Mouse (Mus musculus): ENCODE measurements around the gene Cct4. TPM values are rescaled to one million over a fixed set of nuclear protein-coding genes. Genes with fewer than 3 reads are reported as not detected.

Gene Cct4
- total and polyA plus RNA-seq, 3 experiments = 482 to 874 (median 569) TPM

DNA sequence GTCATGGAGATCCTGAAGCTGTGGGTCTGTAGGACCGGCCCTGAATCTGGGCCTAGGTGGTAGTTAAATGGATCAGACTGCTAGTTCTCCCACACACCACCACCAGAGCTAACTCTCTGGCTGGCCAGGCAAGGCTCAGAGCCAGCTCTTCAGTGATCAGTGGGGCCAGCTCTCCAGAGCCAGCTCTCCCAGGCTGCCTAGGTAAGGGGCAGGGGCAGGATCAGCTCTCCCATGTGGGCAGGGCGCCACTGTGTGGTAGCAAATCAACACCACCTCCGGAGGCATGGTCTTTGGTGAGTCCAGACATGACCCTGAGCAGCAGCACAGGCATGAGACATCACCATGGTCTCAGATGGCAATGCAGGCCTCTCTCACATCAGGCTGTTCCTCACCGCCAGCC is 33.5 kb upstream of the Cct4 start:
- Histone ChIP-seq H3K4me2 (ENCODE audit: insufficient read depth, low read depth, poor library complexity, severe bottlenecking) (no peak overlapping the region), H3K27ac (ENCODE audit: insufficient read depth, low read depth) (no peak overlapping the region), H3K4me3 (replicated peaks in 1 of 3; ENCODE audit: low read depth in 2 of 3, low read length in 2 of 3, poor library complexity in 1 of 3) (no peak overlapping the region), H3K4me1 (ENCODE audit: control insufficient read depth in 1 of 2, insufficient read depth in 2 of 2) (peaks cover 12 to 46% of the 10 kb centered on the region in 2 experiments; a peak in 3 of 4 replicates), H3K79me2 (replicated peaks; ENCODE audit: control insufficient read depth, extremely low read depth, insufficient read depth, poor library complexity, severe bottlenecking) (peaks cover 2% of the 10 kb centered on the region; the same call in 1 of the 2 replicates), H3K9me3 (replicated peaks; ENCODE audit: low read length) (no peaks in the 10 kb centered on the region), H3K9ac (ENCODE audit: insufficient read depth, low read depth) (no peak overlapping the region), H3K27me3 (replicated peaks) (no peaks in the 10 kb centered on the region), H3K36me3 (replicated peaks in 1 of 2; ENCODE audit: control insufficient read depth in 1 of 2, insufficient read depth in 1 of 2, low read length in 1 of 2) (peaks cover 0 to 30% of the 10 kb centered on the region in 2 experiments)
- dilution Hi-C loops (cut with MboI; ENCODE audit: extremely low pct_ligation_motif_present, extremely low pct_unique_long_range_greater_than_20kb, low sequenced_read_pairs) = no loop called here
- TF ChIP-seq KAT2A (IDR thresholded peaks at IDR 0.05; ENCODE audit: insufficient replicate concordance, low read length) = no peak
- no peak for TF ChIP-seq JUND (conservative IDR thresholded peaks at IDR 0.05; ENCODE audit: low read depth, low read length)
- no peak for TF ChIP-seq E2F4 (IDR thresholded peaks at IDR 0.05; ENCODE audit: insufficient replicate concordance, low read depth, low read length)
- peak; percentile 43 to 97 for TF ChIP-seq CTCF (conservative IDR thresholded peaks at IDR 0.05 in 1 of 2, IDR thresholded peaks at IDR 0.05 in 1 of 2; ENCODE audit: low read depth in 2 of 2, low read length in 2 of 2)
- no peak; the same call in 1 of the 2 replicates for TF ChIP-seq MEF2A (IDR thresholded peaks at IDR 0.05; ENCODE audit: borderline replicate concordance, low read depth, low read length)
- no peak for TF ChIP-seq HCFC1 (IDR thresholded peaks at IDR 0.05; ENCODE audit: low read depth, low read length)
- no peak for TF ChIP-seq PAX5 (IDR thresholded peaks at IDR 0.05; ENCODE audit: low read length)
- TF ChIP-seq GABPA (IDR thresholded peaks at IDR 0.05; ENCODE audit: insufficient replicate concordance, low read depth, low read length) = no peak
- TF ChIP-seq UBTF (IDR thresholded peaks at IDR 0.05; ENCODE audit: low read depth, low read length) = no peak
- no peak for TF ChIP-seq ELF1 (IDR thresholded peaks at IDR 0.05; ENCODE audit: low read depth, low read length)
- no peak for TF ChIP-seq CHD2 (IDR thresholded peaks at IDR 0.05; ENCODE audit: low read length)
- no peak; the same call in 1 of the 2 replicates for TF ChIP-seq SIN3A (IDR thresholded peaks at IDR 0.05; ENCODE audit: low read length)
- TF ChIP-seq ZMIZ1 (IDR thresholded peaks at IDR 0.05; ENCODE audit: low read depth, low read length) = no peak
- no peak for TF ChIP-seq USF1 (IDR thresholded peaks at IDR 0.05; ENCODE audit: low read depth, low read length)
- TF ChIP-seq MAX (IDR thresholded peaks at IDR 0.05; ENCODE audit: low read length) = no peak
- TF ChIP-seq RAD21 (IDR thresholded peaks at IDR 0.05; ENCODE audit: low read depth, low read length) = no peak; the same call in none of the 2 replicates
- TF ChIP-seq CHD1 (IDR thresholded peaks at IDR 0.05; ENCODE audit: low read depth, low read length) = no peak
- TF ChIP-seq JUN (IDR thresholded peaks at IDR 0.05; ENCODE audit: insufficient read depth, low read depth, low read length) = no peak
- TF ChIP-seq ZNF384 (IDR thresholded peaks at IDR 0.05; ENCODE audit: low read depth, low read length) = no peak; the same call in 1 of the 2 replicates
- TF ChIP-seq TBP (conservative IDR thresholded peaks at IDR 0.05; ENCODE audit: low read depth, low read length) = no peak
- TF ChIP-seq MAZ (IDR thresholded peaks at IDR 0.05; ENCODE audit: low read depth, low read length) = no peak
- no peak for TF ChIP-seq POLR2AphosphoS2 (IDR thresholded peaks at IDR 0.05; ENCODE audit: low read depth, low read length)
- TF ChIP-seq RCOR1 (conservative IDR thresholded peaks at IDR 0.05; ENCODE audit: low read depth, low read length) = no peak
- no peak for TF ChIP-seq TCF12 (IDR thresholded peaks at IDR 0.05; ENCODE audit: low read depth, low read length)
- TF ChIP-seq SMC3 (IDR thresholded peaks at IDR 0.05; ENCODE audit: low read depth, low read length) = peak; percentile 100
- peak; percentile 45; the same call in 1 of the 2 replicates for TF ChIP-seq NRF1 (IDR thresholded peaks at IDR 0.05; ENCODE audit: low read depth, low read length)
- no peak for TF ChIP-seq ZKSCAN1 (IDR thresholded peaks at IDR 0.05; ENCODE audit: borderline replicate concordance, low read depth, low read length)
- no peak for TF ChIP-seq MAFK (IDR thresholded peaks at IDR 0.05; ENCODE audit: insufficient replicate concordance, low read length)
- TF ChIP-seq MYC (IDR thresholded peaks at IDR 0.05; ENCODE audit: low read depth, low read length) = peak; percentile 36; the same call in 1 of the 2 replicates
- no peak for TF ChIP-seq POLR2A (IDR thresholded peaks at IDR 0.05; ENCODE audit: low read depth, low read length)
- TF ChIP-seq BHLHE40 (IDR thresholded peaks at IDR 0.05; ENCODE audit: low read depth, low read length) = no peak
- TF ChIP-seq NELFE (IDR thresholded peaks at IDR 0.05; ENCODE audit: low read depth, low read length) = peak; percentile 31; the same call in 1 of the 2 replicates
- no peak for TF ChIP-seq USF2 (conservative IDR thresholded peaks at IDR 0.05; ENCODE audit: low read depth, low read length)
- TF ChIP-seq EP300 (IDR thresholded peaks at IDR 0.05; ENCODE audit: low read length) = no peak
- no peak for TF ChIP-seq MXI1 (IDR thresholded peaks at IDR 0.05; ENCODE audit: low read depth, low read length)
- peak; percentile 100 for TF ChIP-seq ZC3H11A (IDR thresholded peaks at IDR 0.05; ENCODE audit: low read depth, low read length)
- TF ChIP-seq IRF4 (IDR thresholded peaks at IDR 0.05; ENCODE audit: low read depth, low read length) = peak; percentile 50
- TF ChIP-seq ETS1 (conservative IDR thresholded peaks at IDR 0.05; ENCODE audit: low read depth, low read length) = no peak
- peak; percentile 87 for DNase-seq (ENCODE audit: extremely low read depth)
- in situ Hi-C loops (cut with MboI; ENCODE audit: low pct_ligation_motif_present, low pct_unique_long_range_greater_than_20kb, low sequenced_read_pairs) = loop anchor here (5.0 to 10.0 kb wide), 2 partner anchors 325 to 732 kb away; no protein-coding TSS in a partner anchor
